Mouse (Mus musculus) thymus, postnatal 0 days (tissue): ENCODE data around the gene Slc41a3. TPM values are rescaled to one million over a fixed set of nuclear protein-coding genes. Genes with fewer than 3 reads are reported as not detected.

Experiments used
- DNase-seq: peaks from one replicate; pipeline ENCODE4 v3.0.0-alpha.2; 2015; ENCODE audit warnings: low spot score
- microRNA-seq: library from miRNA; unstranded; fragments of <30 nt; microRNA quantifications from one replicate; pipeline ENCODE4, GENCODE M21; 2016; ENCODE audit warnings: borderline number of aligned reads
- polyA plus RNA-seq: library from polyadenylated mRNA; unstranded; fragments of >200 nt; fragmentation: Nextera tagmentation; extraction: Ambion mirVana; gene quantifications from 2 replicates; pipeline ENCODE4 v1.2.1, GENCODE M21; 2015

Gene Slc41a3
- polyA plus RNA-seq, 1 experiment from 2014 or later = 7.5 TPM

- no peak for DNase-seq
Observed at GRCm38 (mm10) chr6:90678759-90679158, 74.2 kb downstream of the Slc41a3 start.

DNA sequence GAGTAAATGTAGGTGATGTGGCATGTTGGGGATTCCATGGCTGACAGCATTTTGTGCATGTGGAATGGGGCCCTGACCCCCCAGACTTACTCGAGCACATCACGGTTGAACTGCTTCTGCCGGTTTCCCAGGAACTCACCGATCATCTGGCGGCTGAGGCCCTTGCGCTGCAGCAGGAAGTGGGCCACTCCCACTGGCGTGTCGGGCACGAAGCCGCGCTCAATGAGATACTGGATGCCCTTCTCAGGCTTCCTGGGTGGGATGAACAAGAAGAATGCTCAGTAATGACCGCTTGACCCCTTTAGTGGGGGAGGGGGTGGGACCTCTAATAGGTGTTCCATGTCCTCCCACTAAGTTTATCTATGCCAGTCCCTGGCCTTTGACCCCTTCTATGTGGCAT, 75.9 kb downstream of the Slc41a3 start:
- no peak for DNase-seq

DNA sequence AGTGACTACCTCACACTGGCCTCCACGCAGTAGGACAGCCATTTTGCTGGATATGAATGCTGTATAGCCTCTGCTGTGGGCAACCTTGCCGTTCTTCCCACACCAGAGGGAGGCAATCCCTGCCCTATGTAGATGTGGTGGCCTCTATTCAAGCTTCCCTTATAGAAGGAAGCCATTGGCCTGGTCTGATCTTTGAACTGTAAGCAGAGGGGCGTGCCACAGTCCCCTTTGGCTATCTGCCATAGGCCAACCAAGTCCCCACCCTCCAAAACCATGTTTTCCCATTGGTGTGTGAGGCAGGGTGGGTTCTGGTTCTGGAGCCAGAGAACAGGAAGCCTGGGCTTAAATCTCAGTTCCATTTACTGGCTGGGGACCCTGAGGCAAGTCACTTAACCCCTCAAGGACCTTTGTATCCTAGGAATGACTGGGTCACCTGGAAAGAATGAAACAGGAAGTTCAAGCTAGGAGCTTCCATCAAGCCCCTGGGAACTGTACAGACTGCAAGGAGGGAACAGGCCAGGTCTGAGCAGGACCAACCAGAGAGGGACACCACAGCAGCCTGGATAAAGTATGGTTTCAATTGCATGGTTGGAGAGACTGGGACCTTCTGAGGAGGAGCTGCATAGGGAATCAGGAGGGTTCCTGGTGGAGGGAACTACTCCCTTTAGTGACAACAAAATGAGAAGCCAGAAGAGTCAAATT, 79.5 kb downstream of the Slc41a3 start:
- DNase-seq = no peak

DNA sequence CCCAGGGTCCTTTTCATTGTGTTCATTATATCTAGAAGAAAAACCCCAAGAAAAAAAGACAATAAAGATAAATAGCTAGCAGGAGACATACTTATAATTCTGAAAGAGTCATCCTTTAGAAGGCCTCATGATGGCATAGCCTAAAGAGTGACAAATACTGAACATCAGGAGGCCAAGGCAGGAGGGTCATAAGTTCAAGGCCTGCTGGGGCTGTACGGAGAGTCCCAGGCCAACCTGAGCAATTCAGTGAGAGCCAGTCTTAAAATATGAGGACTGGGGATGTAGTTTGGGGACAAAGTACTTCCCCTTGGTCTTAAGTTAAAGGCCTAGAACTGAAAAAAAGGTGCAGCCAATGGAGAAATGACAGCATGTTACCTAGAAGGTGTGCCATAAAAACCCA, 82.3 kb downstream of the Slc41a3 start:
- no peak for DNase-seq

GRCm38 (mm10) chr6:90688003-90688402, 83.5 kb downstream of the Slc41a3 start:
- DNase-seq = no peak

DNA sequence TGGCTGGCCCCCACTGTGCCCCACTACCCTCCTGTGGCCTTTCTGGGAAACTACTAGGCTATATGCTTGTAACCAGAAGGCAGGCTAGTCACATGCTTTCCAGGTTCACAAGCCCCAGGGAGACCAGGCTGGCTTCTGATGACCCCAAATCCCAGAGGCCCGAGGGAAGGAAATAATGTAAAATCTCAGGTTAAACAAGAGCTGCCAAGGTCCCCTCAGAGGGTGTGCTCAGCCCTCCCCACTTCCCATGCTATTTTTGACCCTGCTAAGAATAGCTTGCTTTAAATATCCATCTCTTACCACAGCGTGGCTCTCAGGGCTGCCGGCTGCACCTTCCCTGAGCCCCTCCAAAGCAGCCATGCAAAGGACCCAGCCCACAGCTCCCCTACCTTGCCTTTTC, 84.2 kb downstream of the Slc41a3 start:
- no peak for DNase-seq

DNA sequence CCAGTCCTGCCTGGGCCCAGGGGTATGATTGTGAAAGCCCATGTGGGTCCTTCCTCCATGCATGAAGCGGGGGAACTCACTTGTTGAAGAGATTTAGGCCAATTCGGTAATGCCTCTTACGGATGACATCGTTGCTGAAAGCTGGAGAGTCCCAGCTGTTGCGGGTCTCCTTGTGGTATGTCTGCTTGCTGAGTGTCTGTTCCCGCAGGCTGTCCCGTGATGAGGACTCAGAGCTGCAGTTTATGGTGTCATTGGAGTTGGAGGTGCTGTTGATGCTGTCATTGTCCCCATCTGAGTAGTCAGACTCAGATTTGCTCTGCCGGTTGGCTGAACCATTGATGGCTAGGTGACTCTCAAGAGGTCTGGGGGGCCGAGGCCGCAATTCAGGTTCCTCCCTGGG, 85.0 kb downstream of the Slc41a3 start:
- DNase-seq = no peak

DNA sequence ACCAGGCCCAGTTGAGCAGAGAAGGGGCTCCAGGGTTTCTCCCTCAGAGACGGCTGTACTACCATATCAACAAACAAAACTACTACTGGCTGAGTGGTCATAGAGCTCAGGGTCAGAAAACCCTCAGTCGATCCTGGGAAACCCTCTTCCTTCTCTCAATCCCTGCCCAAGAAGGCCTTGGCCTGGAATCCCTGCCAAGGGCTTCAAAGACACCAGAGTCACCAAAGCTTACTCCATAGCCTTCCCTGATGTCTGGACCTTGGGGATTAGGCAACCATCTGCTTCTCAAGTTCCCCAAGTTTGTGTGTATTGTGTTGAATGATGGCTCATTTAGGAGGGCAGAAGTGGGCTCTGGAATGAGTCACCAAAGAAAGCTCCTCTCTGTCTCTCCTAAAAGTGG, 87.4 kb downstream of the Slc41a3 start:
- DNase-seq = no peak

- no peak for DNase-seq
Observed at GRCm38 (mm10) chr6:90692404-90692803, 87.9 kb downstream of the Slc41a3 start.

DNA sequence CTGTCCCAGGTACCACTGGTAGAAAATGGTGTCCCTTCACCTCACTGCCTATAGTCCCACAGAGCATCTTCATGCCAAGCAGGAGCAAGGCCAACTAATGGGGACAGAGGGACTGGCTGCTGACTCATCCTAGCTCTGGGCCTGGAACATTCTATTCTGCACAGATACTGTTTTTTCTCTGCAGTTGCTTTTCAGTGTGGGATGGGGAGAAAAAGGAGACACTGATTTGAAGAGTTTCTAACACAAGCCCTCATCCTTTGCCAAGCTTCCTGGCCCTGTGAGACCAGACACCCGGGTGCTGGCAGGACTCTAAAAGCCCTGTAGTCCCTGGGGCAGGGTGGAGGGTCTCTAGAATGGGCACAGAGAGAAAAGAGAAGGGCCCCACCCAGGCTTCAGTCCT, 91.2 kb downstream of the Slc41a3 start:
- DNase-seq = no peak

Small RNA genes within 50 kb of the gene (microRNA-seq; reads per million reads assigned to microRNA genes)
- not detected for gene Gm24816

Other genes starting within 250 kb of the Slc41a3 start
- 7.2 and 8.1 TPM in 2 replicates for gene Zxdc, start 235.2 kb upstream of the Slc41a3 start, polyA plus RNA-seq
- gene Cfap100, start 175.9 kb upstream of the Slc41a3 start, polyA plus RNA-seq = 0.27 and 0.62 TPM in 2 replicates
- gene Klf15, start 142.1 kb upstream of the Slc41a3 start, polyA plus RNA-seq = 10.9 and 13.7 TPM in 2 replicates
- 17.1 and 21.6 TPM in 2 replicates for gene Aldh1l1, start 118.3 kb upstream of the Slc41a3 start, polyA plus RNA-seq